Mouse (Mus musculus) granulocyte monocyte progenitor cell, adult 5-6 weeks (primary cell): ENCODE data around the gene Serhl. TPM values are rescaled to one million over a fixed set of nuclear protein-coding genes. Genes with fewer than 3 reads are reported as not detected.
"Not testable (repeated sequence)": the region's sequence is repeated elsewhere in the genome, so short reads cannot be mapped to it uniquely, and the experiment has no call there.

ENCODE experiments used
- ATAC-seq: replicated peaks from 2 replicates; pipeline ENCODE4 v1.8.0; 2016; ENCODE audit warnings: mild to moderate bottlenecking, moderate TSS enrichment, inconsistent platforms; ENCODE audit not compliant: poor library complexity, severe bottlenecking
- total RNA-seq, 2 experiments: library from RNA; stranded (forward) in 1 of 2; stranded (reverse) in 1 of 2; fragments of 200-712, 200-1000 nt in 1 of 2; fragments of >200 nt in 1 of 2; fragmentation: Nextera tagmentation in 1 of 2; gene quantifications; 2 replicates each; pipeline ENCODE4 v1.2.3; 2014 to 2017

Serhl gene
- total RNA-seq, 2 experiments from 2014 or later, result 39.1 to 48.6 TPM

DNA sequence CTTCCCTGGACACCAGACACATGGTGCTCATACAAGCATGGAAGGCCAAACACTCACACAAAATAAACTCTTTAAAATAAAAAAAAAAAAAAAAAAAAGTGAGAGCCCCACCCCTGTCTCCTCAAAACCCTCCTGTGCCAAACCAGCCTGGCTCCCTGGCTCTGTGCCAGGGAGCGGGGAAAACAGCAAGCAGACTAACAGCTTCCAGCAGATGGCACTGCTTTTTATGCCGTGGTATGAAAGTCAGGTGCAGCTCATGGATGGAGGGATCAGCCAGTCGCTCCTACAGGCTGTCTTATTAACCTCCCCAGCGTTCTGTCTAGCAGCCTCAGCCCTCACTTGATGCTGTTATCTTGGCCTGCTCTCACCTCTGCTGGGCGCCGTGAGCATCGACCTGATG, 29.1 kb downstream of the Serhl start:
- no peak for ATAC-seq

DNA sequence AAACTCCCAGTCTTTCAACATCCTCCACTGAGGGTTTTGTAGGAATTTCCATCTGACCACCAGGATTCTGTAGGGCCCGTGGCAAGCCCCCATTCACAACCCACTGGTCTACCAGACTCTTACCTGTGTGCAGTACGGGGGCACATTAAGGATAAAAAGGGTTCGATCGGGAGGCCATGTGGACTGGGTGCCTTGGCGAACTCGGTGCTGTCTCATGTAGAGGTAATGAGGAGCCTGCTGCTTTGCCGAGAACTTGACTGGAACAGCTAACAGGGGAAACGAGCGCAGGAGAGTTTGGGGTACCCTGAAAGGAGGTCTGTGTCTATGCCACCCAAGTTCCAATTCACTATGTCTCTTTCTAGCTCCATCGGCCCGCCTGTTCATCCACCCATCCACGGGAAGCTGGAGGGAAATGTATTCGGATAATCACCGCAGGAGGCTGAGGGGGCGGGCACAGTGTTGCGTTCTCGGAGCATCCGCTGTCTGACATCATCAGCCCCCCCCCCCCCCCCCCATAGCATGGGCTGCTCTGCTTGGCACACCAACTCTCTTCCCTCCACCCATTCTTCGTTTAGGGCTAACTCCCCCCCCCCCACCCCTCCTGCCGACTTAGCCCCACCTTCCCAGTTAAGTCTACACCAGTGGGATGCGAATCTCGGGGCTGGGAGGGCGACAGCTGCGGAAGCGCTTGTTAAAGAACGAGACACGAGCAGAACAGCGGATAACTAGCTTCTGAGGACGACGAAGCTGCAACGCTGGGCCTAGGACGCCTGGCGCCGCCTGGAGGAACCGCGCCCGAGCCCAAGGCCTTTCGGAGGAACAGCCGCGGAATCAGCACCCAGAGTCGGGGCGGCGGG, 32.6 kb downstream of the Serhl start:
- peak; percentile 52 for ATAC-seq

DNA sequence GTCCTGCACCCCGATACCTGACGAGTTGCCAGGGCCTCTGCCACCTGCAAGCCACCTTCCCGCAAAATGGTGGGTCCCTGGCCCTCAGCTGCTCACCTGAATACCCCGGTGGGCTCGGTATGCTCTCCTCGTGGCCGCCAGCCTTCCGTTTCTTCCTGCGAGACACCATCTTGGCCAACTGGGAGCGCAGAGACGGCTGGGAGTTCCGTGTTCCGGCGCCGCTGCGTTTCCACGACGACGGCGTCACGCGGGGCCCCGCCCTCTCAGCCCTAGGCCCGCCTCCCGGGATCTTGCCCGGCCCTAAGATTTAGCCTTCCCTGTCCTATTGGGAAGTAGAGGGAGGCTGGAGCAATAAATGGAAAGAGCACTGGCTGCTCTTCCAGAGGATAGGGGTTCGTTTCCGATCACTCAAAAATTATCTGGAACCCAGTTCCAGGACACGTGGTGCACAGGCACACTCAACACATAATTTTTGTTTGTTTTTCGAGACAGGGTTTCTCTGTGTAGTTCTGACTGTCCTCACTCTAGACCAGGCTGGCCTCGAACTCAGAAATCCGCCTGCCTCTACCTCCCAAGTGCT, 33.4 kb downstream of the Serhl start, which contains the start of gene Rrp7a:
Rrp7a (minus strand) TSS at position 236 of the 580 bp plus-strand sequence.
- peak; percentile 91 for ATAC-seq

- ATAC-seq, result no peak
Measured at GRCm38 (mm10) chr15:83124625-83125024, 35.3 kb downstream of the Serhl start.

DNA sequence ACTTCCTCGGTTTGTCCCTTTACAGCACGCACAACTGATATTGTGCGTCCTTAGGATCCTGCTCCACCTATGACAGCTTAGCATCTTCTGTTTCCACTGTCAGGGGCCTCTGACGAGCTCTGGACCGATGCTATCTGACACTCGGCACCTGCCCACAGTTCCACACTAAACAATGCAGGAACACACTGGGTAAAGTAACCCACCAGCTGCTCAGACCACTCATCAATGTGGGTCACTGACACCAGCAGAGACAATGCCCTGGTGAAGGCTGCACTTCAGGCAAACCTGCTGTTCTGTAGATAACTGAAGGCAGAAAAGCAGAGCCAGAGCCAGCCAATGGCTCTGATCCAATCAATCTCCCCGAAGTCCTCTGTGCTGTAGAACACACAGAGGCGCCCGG, 37.3 kb downstream of the Serhl start:
- no peak for ATAC-seq

- ATAC-seq, result not testable (repeated sequence)
Measured at GRCm38 (mm10) chr15:83127037-83127436, 37.7 kb downstream of the Serhl start.

DNA sequence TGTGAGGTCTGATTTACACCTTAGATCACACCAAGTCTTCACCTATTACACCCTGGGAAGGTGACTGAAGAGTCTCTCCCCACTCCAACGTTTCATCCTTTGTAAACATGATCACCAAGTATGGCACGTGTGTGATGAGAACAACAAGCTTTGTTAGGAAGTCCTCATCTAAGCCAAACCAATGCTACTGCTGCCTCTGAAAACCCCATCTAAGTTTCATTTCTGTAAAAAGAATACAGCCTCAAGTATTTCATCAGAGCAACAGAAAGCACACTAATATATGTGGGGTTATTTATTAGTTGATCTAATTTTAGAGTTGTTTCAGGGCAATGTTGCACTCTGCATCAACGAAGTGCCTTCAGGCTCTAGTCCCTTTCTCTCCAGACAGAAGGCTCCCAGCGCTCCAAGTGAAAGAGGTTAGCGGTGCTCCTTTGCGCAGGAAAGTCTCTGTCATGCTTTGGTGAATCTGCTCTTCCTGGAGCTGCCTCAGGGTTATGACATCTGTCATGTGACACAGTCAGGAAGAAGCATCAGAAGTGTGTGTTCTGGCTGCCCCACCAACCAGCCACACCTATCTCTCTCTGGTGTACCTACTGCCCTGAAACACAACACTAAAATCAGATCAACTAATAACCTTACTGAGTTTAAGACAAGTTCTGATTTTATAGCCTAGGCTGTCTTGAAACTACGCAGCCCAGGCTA, 40.4 kb downstream of the Serhl start:
- ATAC-seq, result peak; percentile 65

GRCm38 (mm10) chr15:83134671-83135070, 45.4 kb downstream of the Serhl start:
- ATAC-seq, result no peak

- no peak for ATAC-seq
Measured at GRCm38 (mm10) chr15:83135654-83136053, 46.3 kb downstream of the Serhl start.

DNA sequence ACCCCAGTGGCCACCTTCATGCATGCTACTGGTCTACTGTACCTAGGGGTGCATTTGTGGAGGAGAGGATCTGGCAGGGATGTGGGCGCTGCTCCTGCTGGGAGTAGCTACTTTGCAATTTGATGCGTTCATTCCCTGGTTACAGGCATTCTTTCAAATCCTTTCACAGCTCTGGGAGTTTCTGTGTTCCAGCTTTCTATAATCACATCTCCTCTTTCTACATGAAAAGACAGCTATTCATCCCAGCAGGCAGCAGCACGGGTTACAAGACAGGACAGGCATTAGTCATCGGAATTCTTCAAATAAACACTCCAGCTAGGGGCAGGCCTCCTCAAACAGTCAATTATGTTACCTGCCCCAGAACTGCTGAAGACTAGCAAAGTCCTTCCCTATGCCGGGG, 53.6 kb downstream of the Serhl start:
- no peak for ATAC-seq

DNA sequence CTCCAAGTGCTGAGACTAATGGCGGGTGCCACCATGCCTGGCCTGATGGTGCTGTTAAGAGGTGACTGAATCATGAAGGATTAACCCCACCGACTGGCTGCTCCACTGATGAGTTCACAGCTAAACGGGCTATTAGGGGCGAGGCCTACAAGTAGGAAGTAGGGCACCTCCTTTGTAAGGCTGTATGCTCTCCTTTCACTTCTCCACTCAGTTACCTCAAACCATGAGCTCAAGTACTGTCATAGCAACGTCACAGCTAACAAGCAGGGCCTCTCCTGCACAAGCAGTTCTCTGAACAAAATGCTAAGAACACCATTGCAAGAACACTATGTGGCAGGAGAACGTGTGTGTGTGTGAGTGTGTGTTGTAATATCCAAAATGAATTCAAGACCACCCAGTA, 56.2 kb downstream of the Serhl start:
- peak; percentile 28 for ATAC-seq

GRCm38 (mm10) chr15:83148395-83148794, 59.1 kb downstream of the Serhl start:
- no peak for ATAC-seq

GRCm38 (mm10) chr15:83148801-83149195, 59.5 kb downstream of the Serhl start:
- ATAC-seq, result peak; percentile 25; the same call in 1 of the 2 replicates

DNA sequence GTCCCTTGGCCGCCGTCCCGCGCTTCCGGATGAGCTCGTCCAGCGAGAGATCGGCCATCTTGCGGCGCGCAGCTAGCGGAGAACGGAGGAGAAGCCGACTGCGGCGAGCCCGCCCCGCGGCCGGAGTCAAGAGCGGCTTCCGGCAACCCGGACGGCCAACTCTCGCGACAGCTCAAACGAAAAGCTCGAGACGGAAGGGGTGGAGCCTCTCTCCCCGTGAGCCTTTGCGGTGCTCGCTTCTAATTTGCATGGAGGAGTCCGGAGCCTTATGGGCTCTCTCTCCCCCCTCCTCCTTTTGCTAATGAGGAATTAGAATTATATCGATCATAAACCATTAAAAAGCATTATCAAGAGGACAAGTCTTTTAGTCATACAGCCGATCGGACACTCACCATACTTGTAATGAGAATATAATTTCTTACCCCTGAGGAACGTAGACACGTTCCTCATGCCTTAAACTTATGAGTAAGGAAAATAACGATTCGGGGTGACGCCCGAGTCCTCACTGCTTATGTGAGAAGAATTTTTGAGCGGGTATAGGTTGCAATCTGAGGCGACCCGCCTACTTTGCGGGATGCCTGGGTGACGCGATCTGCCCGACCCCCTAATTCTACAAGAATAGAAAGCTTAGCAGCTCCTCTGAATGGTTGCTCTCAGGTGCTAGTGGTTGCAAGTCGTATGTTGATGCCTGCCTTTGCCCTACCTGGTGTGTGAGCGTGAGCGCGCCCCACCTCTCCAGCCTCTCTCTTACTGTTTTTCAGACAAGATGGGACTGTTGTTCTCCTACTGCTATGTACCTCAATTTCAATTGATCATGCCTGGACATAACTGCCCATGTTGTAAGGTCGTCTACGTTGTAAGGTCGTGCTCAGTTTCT, 60.1 kb downstream of the Serhl start, which contains the start of gene Poldip3:
Poldip3 (minus strand) TSS at position 189 of the 877 bp plus-strand sequence.
- peak; percentile 72 for ATAC-seq

DNA sequence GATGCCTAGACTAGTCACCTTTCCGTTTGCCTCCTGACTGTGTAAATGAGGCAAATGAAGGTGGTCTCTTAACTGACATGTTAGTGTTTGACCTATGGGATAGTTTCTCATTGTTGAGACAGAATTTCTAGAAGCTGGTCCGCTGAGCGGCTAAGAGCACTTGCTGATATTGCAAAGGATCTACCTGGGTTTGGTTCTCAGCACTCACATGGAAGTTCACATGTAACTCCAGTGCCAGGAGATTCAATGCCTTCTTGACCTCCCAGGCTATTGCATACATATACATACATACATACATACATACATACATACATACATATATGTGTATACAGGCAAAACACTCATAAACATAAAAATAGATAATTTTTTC, 60.8 kb downstream of the Serhl start:
- ATAC-seq, result no peak

DNA sequence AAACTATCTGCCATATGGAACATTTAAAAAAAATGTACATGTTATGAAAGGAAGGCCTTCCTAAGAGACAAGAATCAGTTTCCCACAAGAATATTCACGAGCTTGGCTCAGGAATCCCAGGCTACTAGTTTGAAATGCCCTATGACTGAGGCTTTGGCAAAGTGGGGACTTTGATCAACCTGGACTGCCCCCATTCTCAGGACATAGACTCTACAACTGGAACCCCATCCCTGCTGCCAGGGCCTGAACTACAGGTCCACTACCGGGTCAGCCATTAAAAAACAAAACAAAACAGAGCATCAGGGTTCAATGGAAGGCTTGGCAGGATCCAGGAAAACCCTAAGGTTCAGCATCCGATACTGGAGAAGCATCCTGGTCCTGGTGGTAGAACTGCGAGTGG, 61.4 kb downstream of the Serhl start:
- no peak for ATAC-seq

DNA sequence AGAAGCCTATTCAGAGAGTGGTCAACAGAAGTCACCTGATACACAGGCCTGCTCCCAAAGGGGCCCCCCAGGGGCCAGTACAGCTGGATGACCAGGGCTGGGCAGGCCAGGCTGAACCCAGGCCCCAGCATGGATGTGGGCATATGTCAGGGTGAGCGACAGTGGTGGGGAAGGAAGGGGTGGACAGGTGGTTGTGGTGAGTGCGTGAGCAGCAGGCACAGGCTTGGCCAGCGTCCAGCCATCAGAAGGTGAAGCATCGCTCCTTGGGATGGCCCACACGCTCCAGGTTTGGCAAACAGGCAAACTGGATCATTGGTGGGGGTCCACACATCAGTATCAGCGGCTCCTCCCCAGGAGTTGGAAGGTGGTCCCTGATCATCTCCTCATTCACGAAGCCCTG, 65.0 kb downstream of the Serhl start:
- no peak for ATAC-seq

- ATAC-seq, result 0 out of 2 replicates have a peak, but pooled peaks have one; percentile 16
Measured at GRCm38 (mm10) chr15:83155672-83156419, 66.5 kb downstream of the Serhl start.

- peak; percentile 57 for ATAC-seq
Measured at GRCm38 (mm10) chr15:83156929-83157666, 67.8 kb downstream of the Serhl start.
